Mouse (Mus musculus): ENCODE data around the gene Tgfbr2.

Gene Tgfbr2

GRCm38 (mm10) chr9:116128311-116128710, 46.8 kb downstream of the Tgfbr2 start:
- no peak for TF ChIP-seq POU5F1 (IDR thresholded peaks at IDR 0.05; ENCODE audit: borderline replicate concordance, low read length)
- TF ChIP-seq CTCF (conservative IDR thresholded peaks at IDR 0.05; ENCODE audit: low read length), result no peak
- no peak for TF ChIP-seq NANOG (IDR thresholded peaks at IDR 0.05; ENCODE audit: borderline replicate concordance, low read length)
- Histone ChIP-seq H3K4me1 (replicated peaks; ENCODE audit: low read depth, low read length) (no peaks in the 10 kb centered on the region), H3K9me3 (ENCODE audit: low read length) (no peaks in the 10 kb centered on the region), H3K27me3 (ENCODE audit: insufficient read depth, low read length) (no peaks in the 10 kb centered on the region), H3K4me3 (replicated peaks; ENCODE audit: low read length) (no peak overlapping the region), H3K36me3 (ENCODE audit: insufficient read depth, low read length) (no peaks in the 10 kb centered on the region)

GRCm38 (mm10) chr9:116126494-116126893, 48.7 kb downstream of the Tgfbr2 start:
- no peak overlapping the region for H3K4me3 ChIP-seq (replicated peaks; ENCODE audit: low read length)
- no peaks in the 10 kb centered on the region for H3K9me3 ChIP-seq (ENCODE audit: low read length)
- H3K36me3 ChIP-seq (ENCODE audit: insufficient read depth, low read length), result no peaks in the 10 kb centered on the region
- peaks cover 4% of the 10 kb centered on the region; the same call in 1 of the 2 replicates for H3K4me1 ChIP-seq (replicated peaks; ENCODE audit: low read depth, low read length)
- no peaks in the 10 kb centered on the region for H3K27me3 ChIP-seq (ENCODE audit: insufficient read depth, low read length)
- TF ChIP-seq CTCF (conservative IDR thresholded peaks at IDR 0.05; ENCODE audit: low read length) (no peak), POU5F1 (IDR thresholded peaks at IDR 0.05; ENCODE audit: borderline replicate concordance, low read length) (no peak), NANOG (IDR thresholded peaks at IDR 0.05; ENCODE audit: borderline replicate concordance, low read length) (no peak)

- TF ChIP-seq POU5F1 (IDR thresholded peaks at IDR 0.05; ENCODE audit: borderline replicate concordance, low read length) (no peak), CTCF (conservative IDR thresholded peaks at IDR 0.05; ENCODE audit: low read length) (no peak), NANOG (IDR thresholded peaks at IDR 0.05; ENCODE audit: borderline replicate concordance, low read length) (no peak)
- Histone ChIP-seq H3K4me3 (replicated peaks; ENCODE audit: low read length) (no peak overlapping the region), H3K9me3 (ENCODE audit: low read length) (no peaks in the 10 kb centered on the region), H3K36me3 (ENCODE audit: insufficient read depth, low read length) (no peaks in the 10 kb centered on the region), H3K4me1 (replicated peaks; ENCODE audit: low read depth, low read length) (peaks cover 4% of the 10 kb centered on the region; the same call in 1 of the 2 replicates), H3K27me3 (ENCODE audit: insufficient read depth, low read length) (no peaks in the 10 kb centered on the region)
Observed at GRCm38 (mm10) chr9:116122969-116123589, 52.1 kb downstream of the Tgfbr2 start.

- Histone ChIP-seq H3K9me3 (ENCODE audit: low read length) (no peaks in the 10 kb centered on the region), H3K27me3 (ENCODE audit: insufficient read depth, low read length) (no peaks in the 10 kb centered on the region), H3K4me3 (replicated peaks; ENCODE audit: low read length) (no peak overlapping the region), H3K4me1 (replicated peaks; ENCODE audit: low read depth, low read length) (peaks cover 4% of the 10 kb centered on the region; the same call in 1 of the 2 replicates), H3K36me3 (ENCODE audit: insufficient read depth, low read length) (no peaks in the 10 kb centered on the region)
- no peak for TF ChIP-seq NANOG (IDR thresholded peaks at IDR 0.05; ENCODE audit: borderline replicate concordance, low read length)
- TF ChIP-seq POU5F1 (IDR thresholded peaks at IDR 0.05; ENCODE audit: borderline replicate concordance, low read length), result no peak
- no peak for TF ChIP-seq CTCF (conservative IDR thresholded peaks at IDR 0.05; ENCODE audit: low read length)
Observed at GRCm38 (mm10) chr9:116122544-116122943, 52.6 kb downstream of the Tgfbr2 start.

- no peaks in the 10 kb centered on the region for H3K36me3 ChIP-seq (ENCODE audit: insufficient read depth, low read length)
- peaks cover 4% of the 10 kb centered on the region; the same call in 1 of the 2 replicates for H3K4me1 ChIP-seq (replicated peaks; ENCODE audit: low read depth, low read length)
- no peak overlapping the region for H3K4me3 ChIP-seq (replicated peaks; ENCODE audit: low read length)
- TF ChIP-seq NANOG (IDR thresholded peaks at IDR 0.05; ENCODE audit: borderline replicate concordance, low read length), result no peak
- TF ChIP-seq CTCF (conservative IDR thresholded peaks at IDR 0.05; ENCODE audit: low read length), result no peak
- no peak for TF ChIP-seq POU5F1 (IDR thresholded peaks at IDR 0.05; ENCODE audit: borderline replicate concordance, low read length)
- H3K9me3 ChIP-seq (ENCODE audit: low read length), result no peaks in the 10 kb centered on the region
- H3K27me3 ChIP-seq (ENCODE audit: insufficient read depth, low read length), result no peaks in the 10 kb centered on the region
Observed at GRCm38 (mm10) chr9:116121472-116121871, 53.7 kb downstream of the Tgfbr2 start.

GRCm38 (mm10) chr9:116119990-116120389, 55.2 kb downstream of the Tgfbr2 start:
- Histone ChIP-seq H3K27me3 (ENCODE audit: insufficient read depth, low read length) (no peaks in the 10 kb centered on the region), H3K36me3 (ENCODE audit: insufficient read depth, low read length) (no peaks in the 10 kb centered on the region), H3K4me1 (replicated peaks; ENCODE audit: low read depth, low read length) (peaks cover 4% of the 10 kb centered on the region; the same call in 1 of the 2 replicates), H3K4me3 (replicated peaks; ENCODE audit: low read length) (no peak overlapping the region), H3K9me3 (ENCODE audit: low read length) (no peaks in the 10 kb centered on the region)
- TF ChIP-seq CTCF (conservative IDR thresholded peaks at IDR 0.05; ENCODE audit: low read length), result no peak
- no peak for TF ChIP-seq NANOG (IDR thresholded peaks at IDR 0.05; ENCODE audit: borderline replicate concordance, low read length)
- no peak for TF ChIP-seq POU5F1 (IDR thresholded peaks at IDR 0.05; ENCODE audit: borderline replicate concordance, low read length)

- Histone ChIP-seq H3K27me3 (ENCODE audit: insufficient read depth, low read length) (no peaks in the 10 kb centered on the region), H3K9me3 (ENCODE audit: low read length) (no peaks in the 10 kb centered on the region), H3K4me1 (replicated peaks; ENCODE audit: low read depth, low read length) (peaks cover 4% of the 10 kb centered on the region; the same call in 1 of the 2 replicates), H3K36me3 (ENCODE audit: insufficient read depth, low read length) (no peaks in the 10 kb centered on the region), H3K4me3 (replicated peaks; ENCODE audit: low read length) (no peak overlapping the region)
- no peak for TF ChIP-seq CTCF (conservative IDR thresholded peaks at IDR 0.05; ENCODE audit: low read length)
- no peak for TF ChIP-seq POU5F1 (IDR thresholded peaks at IDR 0.05; ENCODE audit: borderline replicate concordance, low read length)
- TF ChIP-seq NANOG (IDR thresholded peaks at IDR 0.05; ENCODE audit: borderline replicate concordance, low read length), result no peak
Observed at GRCm38 (mm10) chr9:116118332-116118872, 56.8 kb downstream of the Tgfbr2 start.

- Histone ChIP-seq H3K27me3 (ENCODE audit: insufficient read depth, low read length) (no peaks in the 10 kb centered on the region), H3K4me3 (replicated peaks; ENCODE audit: low read length) (no peak overlapping the region), H3K36me3 (ENCODE audit: insufficient read depth, low read length) (no peaks in the 10 kb centered on the region), H3K9me3 (ENCODE audit: low read length) (no peaks in the 10 kb centered on the region), H3K4me1 (replicated peaks; ENCODE audit: low read depth, low read length) (no peaks in the 10 kb centered on the region)
- TF ChIP-seq NANOG (IDR thresholded peaks at IDR 0.05; ENCODE audit: borderline replicate concordance, low read length), result no peak
- TF ChIP-seq POU5F1 (IDR thresholded peaks at IDR 0.05; ENCODE audit: borderline replicate concordance, low read length), result no peak
- no peak for TF ChIP-seq CTCF (conservative IDR thresholded peaks at IDR 0.05; ENCODE audit: low read length)
Observed at GRCm38 (mm10) chr9:116115875-116116274, 59.3 kb downstream of the Tgfbr2 start.
